Mouse (Mus musculus): ENCODE measurements around the gene Prim2. TPM values are rescaled to one million over a fixed set of nuclear protein-coding genes. Genes with fewer than 3 reads are reported as not detected.

Gene Prim2
- polyA plus RNA-seq, 1 experiment from 2014 or later: 62.7 TPM

DNA sequence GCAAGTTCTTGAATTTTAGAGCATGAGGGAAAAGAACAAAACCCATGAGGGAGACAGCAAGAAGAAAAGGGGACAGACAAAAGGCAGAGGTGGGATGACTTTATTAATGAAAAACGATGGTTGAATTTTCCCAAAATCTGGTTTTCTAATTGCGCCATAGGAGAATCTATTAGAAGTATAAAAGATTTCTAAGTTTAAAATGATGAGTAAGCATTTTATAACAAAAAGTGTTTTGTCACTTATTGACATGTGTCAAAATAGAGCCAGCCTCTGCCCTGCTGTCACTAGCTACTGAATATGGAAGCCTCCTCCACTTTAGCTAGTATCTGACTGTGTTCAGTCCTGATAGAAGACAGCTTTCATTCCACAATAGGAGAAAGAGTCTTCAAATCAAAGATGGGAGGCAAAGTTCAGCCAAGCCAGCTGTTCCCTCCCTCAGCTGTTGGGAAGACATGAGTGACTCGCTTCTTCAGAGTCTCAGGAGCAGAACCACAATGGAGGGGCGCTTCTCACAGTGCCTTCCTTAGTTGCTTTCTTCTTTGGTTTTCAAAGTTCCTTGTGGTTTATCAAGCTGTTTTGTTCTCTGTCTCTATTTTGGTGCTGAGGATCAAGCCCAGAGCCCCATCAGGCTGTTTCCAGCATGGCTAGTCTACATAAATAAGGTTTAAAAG is 75.7 kb downstream of the Prim2 start:
- Histone ChIP-seq H3K36me3 (ENCODE audit: control insufficient read depth, insufficient read depth, low read length) (no peaks in the 10 kb centered on the region; the same call in 1 of the 2 replicates), H3K4me3 (ENCODE audit: low read depth, low read length) (no peak overlapping the region), H3K27ac (ENCODE audit: low read depth, low read length) (no peak overlapping the region), H3K4me1 (replicated peaks; ENCODE audit: control insufficient read depth, insufficient read depth, low read length) (no peaks in the 10 kb centered on the region), H3K9me3 (ENCODE audit: control insufficient read depth, low read length) (no peaks in the 10 kb centered on the region), H3K9ac (ENCODE audit: low read depth, low read length) (no peak overlapping the region), H3K4me2 (no peak overlapping the region), H3K27me3 (replicated peaks; ENCODE audit: control insufficient read depth, insufficient read depth, low read length) (no peaks in the 10 kb centered on the region)
- no peak for ATAC-seq (replicated peaks; ENCODE audit: low FRiP score)
- DNase-seq (ENCODE audit: low spot score): no peak
- 95% methylated on average over 4 of the region's 4 CpGs for WGBS

DNA sequence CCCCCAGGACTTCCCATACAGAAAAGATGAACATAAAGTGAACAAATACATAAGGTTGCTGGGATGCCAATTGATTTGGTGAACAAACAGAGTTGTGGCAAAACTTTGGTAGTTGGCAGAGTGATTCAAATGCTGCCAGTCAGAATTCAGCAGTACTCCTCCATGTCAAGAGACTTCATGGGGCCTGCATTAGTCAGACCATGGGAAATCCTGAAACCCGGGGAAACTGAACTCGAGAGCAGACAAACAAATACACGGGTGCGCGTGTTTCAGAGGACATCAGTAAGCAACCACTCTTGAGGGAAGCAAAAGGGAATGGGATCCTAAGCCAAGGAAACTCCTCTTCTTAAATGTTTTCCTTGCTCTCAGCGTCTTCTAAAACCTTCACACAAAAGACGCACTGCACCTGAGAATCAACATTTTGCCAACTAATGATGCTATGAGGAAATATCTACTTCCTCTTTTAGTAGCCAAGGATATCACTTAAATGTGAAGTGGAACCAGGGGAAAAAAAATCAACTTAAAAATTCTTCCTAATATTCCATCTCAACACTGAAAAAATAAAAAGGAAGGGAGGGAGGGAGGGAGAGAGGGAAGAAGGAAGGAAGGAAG is 77.5 kb downstream of the Prim2 start:
- Histone ChIP-seq H3K27ac (ENCODE audit: low read depth, low read length) (no peak overlapping the region), H3K4me3 (ENCODE audit: low read depth, low read length) (no peak overlapping the region), H3K9me3 (ENCODE audit: control insufficient read depth, low read length) (no peaks in the 10 kb centered on the region), H3K27me3 (replicated peaks; ENCODE audit: control insufficient read depth, insufficient read depth, low read length) (no peaks in the 10 kb centered on the region), H3K9ac (ENCODE audit: low read depth, low read length) (no peak overlapping the region), H3K4me1 (replicated peaks; ENCODE audit: control insufficient read depth, insufficient read depth, low read length) (no peaks in the 10 kb centered on the region), H3K4me2 (no peak overlapping the region), H3K36me3 (ENCODE audit: control insufficient read depth, insufficient read depth, low read length) (no peaks in the 10 kb centered on the region)
- DNase-seq (ENCODE audit: low spot score): no peak
- no peak for ATAC-seq (replicated peaks; ENCODE audit: low FRiP score)
- WGBS: 87% methylated on average over 7 of the region's 7 CpGs

DNA sequence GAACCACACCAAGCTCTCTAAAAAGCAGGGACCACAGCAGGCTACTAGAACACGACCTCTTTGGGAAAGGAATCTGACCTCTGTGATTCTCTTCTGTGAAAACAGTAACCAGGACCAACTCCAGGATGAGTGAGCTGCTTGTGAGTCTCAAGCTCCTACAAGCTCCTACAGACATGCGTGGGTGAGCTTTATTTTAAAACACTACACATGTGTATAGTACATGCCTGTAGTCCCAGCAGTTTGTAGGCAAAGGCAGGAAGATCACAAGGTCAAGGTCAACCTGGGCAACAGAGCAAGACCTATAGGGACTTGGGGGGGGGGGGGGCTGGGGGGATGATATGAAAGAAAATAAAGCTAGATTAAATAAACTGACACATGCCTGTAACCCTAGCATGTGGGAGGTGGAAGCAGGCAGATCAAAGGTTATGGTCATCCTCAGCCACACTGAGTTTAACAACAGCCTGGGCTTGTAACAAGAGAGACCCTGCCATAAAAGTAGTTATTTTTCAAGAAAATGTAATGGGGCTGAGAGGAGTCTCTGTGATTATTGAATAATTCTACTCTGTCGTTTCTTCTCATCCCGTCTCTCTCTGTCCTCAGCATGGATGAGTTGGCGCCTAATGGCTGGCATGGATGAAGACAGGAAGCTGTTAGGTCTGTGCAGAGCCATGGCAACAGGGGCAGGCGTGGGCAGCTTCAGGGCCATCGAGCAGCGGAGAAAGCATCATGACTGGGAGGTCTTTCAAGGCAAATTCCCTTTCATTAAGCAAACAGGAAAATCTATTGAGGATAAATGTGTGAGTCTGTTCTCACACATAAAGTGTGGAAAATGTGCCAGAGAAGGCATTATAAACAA is 78.8 kb downstream of the Prim2 start:
- no peaks in the 10 kb centered on the region for H3K9me3 ChIP-seq (ENCODE audit: control insufficient read depth, low read length)
- no peaks in the 10 kb centered on the region for H3K4me1 ChIP-seq (replicated peaks; ENCODE audit: control insufficient read depth, insufficient read depth, low read length)
- H3K27ac ChIP-seq (ENCODE audit: low read depth, low read length): no peak overlapping the region
- no peak overlapping the region for H3K4me3 ChIP-seq (ENCODE audit: low read depth, low read length)
- ATAC-seq (replicated peaks; ENCODE audit: low FRiP score): no peak
- H3K9ac ChIP-seq (ENCODE audit: low read depth, low read length): no peak overlapping the region
- DNase-seq (ENCODE audit: low spot score): no peak
- H3K36me3 ChIP-seq (ENCODE audit: control insufficient read depth, insufficient read depth, low read length): no peaks in the 10 kb centered on the region
- 84% methylated on average over 8 of the region's 8 CpGs for WGBS
- no peak overlapping the region for H3K4me2 ChIP-seq
- no peaks in the 10 kb centered on the region for H3K27me3 ChIP-seq (replicated peaks; ENCODE audit: control insufficient read depth, insufficient read depth, low read length)

DNA sequence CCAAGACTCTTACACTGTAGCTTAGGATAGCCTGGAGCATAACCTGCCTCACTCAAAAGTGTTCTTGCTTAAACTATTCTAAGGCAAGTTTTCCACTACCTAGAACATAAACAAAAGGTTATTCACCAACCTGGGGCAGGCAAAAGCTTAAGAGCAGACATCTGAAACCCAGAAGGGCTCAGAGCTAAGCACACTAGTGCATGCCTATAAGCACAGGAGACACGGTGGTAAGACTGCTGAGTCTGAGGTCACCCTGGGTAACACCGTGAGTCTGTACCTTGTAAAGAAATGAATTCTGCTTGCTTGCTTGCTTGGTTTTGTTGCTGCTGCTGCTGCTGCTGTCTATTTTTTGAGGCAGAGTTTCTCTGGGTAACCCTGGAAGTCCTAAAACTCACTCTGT is 80.1 kb downstream of the Prim2 start:
- H3K27ac ChIP-seq (ENCODE audit: low read depth, low read length): no peak overlapping the region
- no peak overlapping the region for H3K9ac ChIP-seq (ENCODE audit: low read depth, low read length)
- DNase-seq (ENCODE audit: low spot score) (no peak), ATAC-seq (replicated peaks; ENCODE audit: low FRiP score) (no peak)
- H3K36me3 ChIP-seq (ENCODE audit: control insufficient read depth, insufficient read depth, low read length): no peaks in the 10 kb centered on the region
- no peak overlapping the region for H3K4me2 ChIP-seq
- H3K4me1 ChIP-seq (replicated peaks; ENCODE audit: control insufficient read depth, insufficient read depth, low read length): no peaks in the 10 kb centered on the region
- no peaks in the 10 kb centered on the region for H3K9me3 ChIP-seq (ENCODE audit: control insufficient read depth, low read length)
- no peak overlapping the region for H3K4me3 ChIP-seq (ENCODE audit: low read depth, low read length)
- 83% methylated on average over 2 of the region's 2 CpGs for WGBS
- no peaks in the 10 kb centered on the region for H3K27me3 ChIP-seq (replicated peaks; ENCODE audit: control insufficient read depth, insufficient read depth, low read length)

DNA sequence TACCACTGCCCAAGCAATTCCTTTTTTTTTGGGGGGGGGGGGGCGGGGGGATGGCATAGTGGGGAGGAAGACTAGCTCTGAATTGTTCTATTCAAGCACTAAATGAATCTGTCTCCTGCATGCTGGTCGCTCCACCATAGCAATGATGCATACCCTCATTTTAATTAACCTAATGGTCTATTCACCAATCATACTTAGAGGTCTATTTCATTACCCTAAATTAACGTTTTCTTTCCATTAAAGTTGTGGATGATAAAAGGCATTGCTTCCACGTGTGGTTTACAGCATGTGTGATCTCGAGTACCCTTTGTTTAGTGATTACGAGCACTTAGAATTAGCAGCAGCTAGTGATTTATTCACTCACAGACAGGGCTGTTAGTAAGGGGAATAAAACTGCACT is 81.0 kb downstream of the Prim2 start:
- H3K4me1 ChIP-seq (replicated peaks; ENCODE audit: control insufficient read depth, insufficient read depth, low read length): no peaks in the 10 kb centered on the region
- H3K27ac ChIP-seq (ENCODE audit: low read depth, low read length): no peak overlapping the region
- DNase-seq (ENCODE audit: low spot score): no peak
- H3K4me3 ChIP-seq (ENCODE audit: low read depth, low read length): no peak overlapping the region
- H3K36me3 ChIP-seq (ENCODE audit: control insufficient read depth, insufficient read depth, low read length): no peaks in the 10 kb centered on the region
- no peak for ATAC-seq (replicated peaks; ENCODE audit: low FRiP score)
- 79% methylated on average over 6 of the region's 6 CpGs for WGBS
- H3K4me2 ChIP-seq: no peak overlapping the region
- H3K9me3 ChIP-seq (ENCODE audit: control insufficient read depth, low read length): no peaks in the 10 kb centered on the region
- H3K27me3 ChIP-seq (replicated peaks; ENCODE audit: control insufficient read depth, insufficient read depth, low read length): no peaks in the 10 kb centered on the region
- no peak overlapping the region for H3K9ac ChIP-seq (ENCODE audit: low read depth, low read length)

DNA sequence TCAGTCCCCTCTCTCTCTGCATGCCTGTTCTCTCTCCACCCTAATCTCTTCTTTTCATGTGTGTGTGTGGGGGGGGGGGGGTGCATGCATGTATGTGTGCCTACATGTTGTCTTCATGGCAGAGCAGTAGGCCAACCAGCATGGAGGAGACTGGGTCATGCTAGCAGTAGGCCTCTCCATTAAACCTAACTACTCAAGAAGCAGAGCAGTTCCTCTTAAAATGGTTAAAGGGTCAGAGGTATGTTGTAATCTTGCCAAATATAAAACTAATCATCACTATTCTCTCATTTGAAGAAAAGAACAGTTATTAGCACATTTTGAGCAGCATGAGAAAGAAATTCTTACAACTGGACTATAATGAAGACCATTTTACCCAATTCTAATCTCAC is 85.0 kb downstream of the Prim2 start:
- Histone ChIP-seq H3K9ac (ENCODE audit: low read depth, low read length) (no peak overlapping the region), H3K9me3 (ENCODE audit: control insufficient read depth, low read length) (no peaks in the 10 kb centered on the region), H3K4me1 (replicated peaks; ENCODE audit: control insufficient read depth, insufficient read depth, low read length) (0 out of 2 replicates have a peak, but pooled peaks cover 2% of the 10 kb centered on the region), H3K4me3 (ENCODE audit: low read depth, low read length) (no peak overlapping the region), H3K27me3 (replicated peaks; ENCODE audit: control insufficient read depth, insufficient read depth, low read length) (no peaks in the 10 kb centered on the region), H3K36me3 (ENCODE audit: control insufficient read depth, insufficient read depth, low read length) (0 out of 2 replicates have a peak, but pooled peaks cover 2% of the 10 kb centered on the region), H3K4me2 (no peak overlapping the region), H3K27ac (ENCODE audit: low read depth, low read length) (no peak overlapping the region)
- DNase-seq (ENCODE audit: low spot score) (no peak), ATAC-seq (replicated peaks; ENCODE audit: low FRiP score) (no peak)

DNA sequence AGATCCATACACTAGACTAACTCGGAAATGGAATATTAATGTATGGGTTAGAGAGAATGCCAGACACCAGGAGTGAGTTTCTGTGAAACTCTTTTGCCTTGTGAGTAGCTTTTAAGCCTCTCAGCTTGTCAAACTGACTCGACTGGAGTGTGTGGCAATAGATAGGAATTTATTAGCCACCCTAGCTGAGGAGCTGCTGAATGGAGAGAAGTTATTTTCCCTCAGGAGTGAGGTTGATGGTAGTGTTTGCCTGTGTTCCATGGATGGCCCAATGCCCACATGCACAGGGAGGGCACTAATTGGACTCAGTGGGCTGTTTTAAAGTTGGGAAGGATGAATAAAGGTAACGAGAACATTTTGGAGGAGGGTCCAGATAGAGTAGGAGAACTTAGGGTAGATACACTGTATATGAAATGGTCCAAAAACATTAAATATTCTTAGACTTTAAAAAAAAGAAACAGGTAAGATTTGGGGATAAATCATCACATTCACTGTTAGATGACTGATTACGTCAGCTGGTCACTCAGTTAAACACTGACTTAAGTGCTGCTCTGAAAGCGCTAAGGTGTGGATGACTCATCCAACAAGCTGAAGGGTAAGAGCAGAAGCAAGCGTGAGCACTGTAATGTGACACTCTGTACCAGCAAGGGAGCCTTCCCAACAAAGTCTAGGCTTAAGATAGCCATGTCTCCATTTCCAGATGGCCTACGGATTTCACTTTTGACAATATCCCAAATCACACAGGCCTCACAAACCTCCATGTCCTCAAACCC is 85.6 kb downstream of the Prim2 start:
- Histone ChIP-seq H3K9ac (ENCODE audit: low read depth, low read length) (no peak overlapping the region), H3K9me3 (ENCODE audit: control insufficient read depth, low read length) (no peaks in the 10 kb centered on the region), H3K36me3 (ENCODE audit: control insufficient read depth, insufficient read depth, low read length) (0 out of 2 replicates have a peak, but pooled peaks cover 2% of the 10 kb centered on the region), H3K4me3 (ENCODE audit: low read depth, low read length) (no peak overlapping the region), H3K27ac (ENCODE audit: low read depth, low read length) (no peak overlapping the region), H3K4me2 (no peak overlapping the region), H3K4me1 (replicated peaks; ENCODE audit: control insufficient read depth, insufficient read depth, low read length) (0 out of 2 replicates have a peak, but pooled peaks cover 2% of the 10 kb centered on the region), H3K27me3 (replicated peaks; ENCODE audit: control insufficient read depth, insufficient read depth, low read length) (no peaks in the 10 kb centered on the region)
- ATAC-seq (replicated peaks; ENCODE audit: low FRiP score) (no peak), DNase-seq (ENCODE audit: low spot score) (no peak)
- WGBS: 85% methylated on average over 7 of the region's 7 CpGs

DNA sequence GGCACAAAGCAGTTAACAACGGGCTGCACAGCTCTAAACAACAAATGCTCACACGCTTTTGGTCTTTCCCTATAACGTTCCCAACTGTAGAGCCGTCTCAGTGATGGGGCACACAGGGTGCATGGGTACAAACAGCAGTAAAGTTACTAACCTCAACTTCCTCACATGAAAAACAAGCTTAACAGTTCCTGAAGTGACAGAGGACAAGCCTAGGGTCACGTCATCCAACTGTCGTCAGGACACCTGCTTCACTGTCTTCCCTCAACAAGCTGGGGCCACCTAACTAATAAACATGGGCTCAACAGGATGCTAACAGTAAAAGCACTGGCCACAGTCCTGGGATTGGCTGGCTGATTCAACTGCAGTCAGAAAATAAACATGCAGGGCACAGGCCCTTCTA is 91.0 kb downstream of the Prim2 start:
- Histone ChIP-seq H3K36me3 (ENCODE audit: control insufficient read depth, insufficient read depth, low read length) (0 out of 2 replicates have a peak, but pooled peaks cover 2% of the 10 kb centered on the region), H3K4me1 (replicated peaks; ENCODE audit: control insufficient read depth, insufficient read depth, low read length) (peaks cover 12% of the 10 kb centered on the region), H3K9me3 (ENCODE audit: control insufficient read depth, low read length) (no peaks in the 10 kb centered on the region), H3K27ac (ENCODE audit: low read depth, low read length) (no peak overlapping the region), H3K27me3 (replicated peaks; ENCODE audit: control insufficient read depth, insufficient read depth, low read length) (no peaks in the 10 kb centered on the region), H3K4me2 (no peak overlapping the region), H3K4me3 (ENCODE audit: low read depth, low read length) (no peak overlapping the region), H3K9ac (ENCODE audit: low read depth, low read length) (no peak overlapping the region)
- DNase-seq (ENCODE audit: low spot score) (no peak), ATAC-seq (replicated peaks; ENCODE audit: low FRiP score) (no peak)
- 62% methylated on average over 6 of the region's 6 CpGs for WGBS
